Mouse (Mus musculus) ES-E14 (cell line): ENCODE results near the gene Rptor. TPM values are rescaled to one million over a fixed set of nuclear protein-coding genes. Genes with fewer than 3 reads are reported as not detected.

ENCODE experiments used
- DNase-seq: peaks from one replicate; pipeline ENCODE4 v3.0.0-alpha.2; 2013; ENCODE audit warnings: low read depth, low spot score
- H3K27ac ChIP-seq: 2 replicates; pipeline ENCODE4 v1.5.1; 2012; ENCODE audit warnings: low read depth, mild to moderate bottlenecking, low read length, moderate library complexity, mixed read lengths; ENCODE audit not compliant: poor library complexity, insufficient read depth, severe bottlenecking
- H3K36me3 ChIP-seq: 2 replicates; pipeline ENCODE4 v1.6.1; 2012; ENCODE audit warnings: mild to moderate bottlenecking, low read length, moderate library complexity, mixed read lengths; ENCODE audit not compliant: control insufficient read depth, poor library complexity, insufficient read depth, severe bottlenecking
- H3K4me1 ChIP-seq, 2 experiments: fragments of 150-350 bp in 1 of 2; sonication (generic) in 1 of 2; 2 replicates each; pipeline ENCODE4 v1.6.1; 2012; ENCODE audit warnings: low read length in 2 of 2, mild to moderate bottlenecking in 1 of 2, mixed read lengths in 1 of 2; ENCODE audit not compliant: control insufficient read depth in 2 of 2, insufficient read depth in 2 of 2, poor library complexity in 1 of 2
- H3K4me3 ChIP-seq, 2 experiments: fragments of 150-350 bp in 1 of 2; sonication (generic) in 1 of 2; 2 replicates each; pipeline ENCODE4 v1.5.1; 2012; ENCODE audit warnings: low read length in 2 of 2, low read depth in 1 of 2, mild to moderate bottlenecking in 1 of 2, mixed read lengths in 1 of 2; ENCODE audit not compliant: insufficient read depth in 1 of 2, poor library complexity in 1 of 2, severe bottlenecking in 1 of 2
- H3K9ac ChIP-seq: 2 replicates; pipeline ENCODE4 v1.6.1; 2012; ENCODE audit warnings: low read depth, mild to moderate bottlenecking, low read length, mixed read lengths; ENCODE audit not compliant: poor library complexity, insufficient read depth, severe bottlenecking
- H3K9me3 ChIP-seq: fragments of 150-350 bp; sonication (generic); 2 replicates; pipeline ENCODE4 v1.6.1; 2012; ENCODE audit warnings: low read depth, mild to moderate bottlenecking, low read length; ENCODE audit not compliant: control insufficient read depth, insufficient read depth
- CHD2 ChIP-seq: IDR thresholded peaks from 2 replicates; pipeline ENCODE4 v1.6.1; 2014; ENCODE audit warnings: mild to moderate bottlenecking, low read depth, low read length, inconsistent platforms
- HCFC1 ChIP-seq: IDR thresholded peaks from 2 replicates; pipeline ENCODE4 v1.6.1; 2012; ENCODE audit warnings: low read length, inconsistent platforms, borderline replicate concordance; ENCODE audit not compliant: insufficient read depth
- MAFK ChIP-seq: IDR thresholded peaks from 2 replicates; pipeline ENCODE4 v1.6.1; 2014; ENCODE audit warnings: mild to moderate bottlenecking, low read depth, low read length, inconsistent platforms; ENCODE audit not compliant: insufficient read depth
- ZC3H11A ChIP-seq: IDR thresholded peaks from 2 replicates; pipeline ENCODE4 v1.6.1; 2012; ENCODE audit warnings: low read depth, mild to moderate bottlenecking, inconsistent platforms, low read length, borderline replicate concordance
- ZNF384 ChIP-seq: IDR thresholded peaks from 2 replicates; pipeline ENCODE4 v1.6.1; 2012; ENCODE audit warnings: low read depth, low read length, inconsistent platforms
- in situ Hi-C, 2 experiments: fragments of 600-800 bp; cut with MboI; formaldehyde crosslinking; loops; one replicate each; pipeline ENCODE4 v1.15.1; 2025; ENCODE audit warnings: low sequenced_read_pairs in 2 of 2, inconsistent platforms in 1 of 2; ENCODE audit not compliant: unreplicated experiment in 2 of 2
- total RNA-seq: library from RNA; depleted of rRNA; stranded (reverse); fragments of 300-350 nt; gene quantifications from 2 replicates; pipeline ENCODE4 v1.2.3, GENCODE M21; 2012

Gene Rptor
- total RNA-seq, 1 experiment: 59.7 TPM

DNA sequence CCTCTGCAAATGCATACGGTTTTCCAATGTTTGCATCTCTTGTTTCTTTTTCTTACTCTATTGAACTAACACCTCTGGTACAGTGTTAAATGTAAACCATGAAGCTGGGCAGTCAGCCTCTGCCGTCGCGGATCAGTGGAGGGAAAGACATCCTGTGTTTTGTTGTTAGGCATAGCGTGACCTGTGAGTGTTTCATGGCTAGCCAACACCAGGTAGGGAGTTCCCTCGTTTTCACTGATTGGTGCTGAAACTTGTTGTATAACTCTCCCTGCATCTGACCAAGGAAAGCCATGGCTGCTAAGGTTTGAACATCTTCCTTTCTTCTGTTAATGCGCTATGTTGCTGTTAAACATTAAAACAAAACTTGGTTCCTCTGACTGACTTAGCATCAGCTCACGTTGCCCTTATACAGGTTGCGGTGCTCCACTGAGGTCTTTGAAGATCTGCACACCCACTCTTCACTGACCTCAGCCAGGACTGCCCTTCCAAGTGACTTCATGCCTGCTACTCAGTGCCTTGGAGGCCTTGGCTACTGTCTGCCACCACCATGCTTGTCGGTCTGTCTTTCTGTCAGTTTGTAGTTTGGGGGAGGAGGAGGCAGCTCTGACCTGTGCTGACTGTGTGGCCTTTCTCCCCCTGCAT is 189.3 kb downstream of the Rptor start:
- H3K27ac ChIP-seq: no peak overlapping the region
- in situ Hi-C loops: no loop called here
- H3K36me3 ChIP-seq: peaks cover 7% of the 10 kb centered on the region; the same call in 1 of the 2 replicates
- TF ChIP-seq ZC3H11A: no peak
- no peak for TF ChIP-seq HCFC1
- no peak for TF ChIP-seq ZNF384
- no peak for TF ChIP-seq MAFK
- peaks cover 0 to 18% of the 10 kb centered on the region in 2 experiments; a peak in 1 of 4 replicates for H3K4me1 ChIP-seq
- peak overlapping the region; percentile 8; the same call in 1 of the 2 replicates for H3K9ac ChIP-seq
- H3K4me3 ChIP-seq: no peak overlapping the region
- no peak for DNase-seq
- H3K9me3 ChIP-seq: no peaks in the 10 kb centered on the region

DNA sequence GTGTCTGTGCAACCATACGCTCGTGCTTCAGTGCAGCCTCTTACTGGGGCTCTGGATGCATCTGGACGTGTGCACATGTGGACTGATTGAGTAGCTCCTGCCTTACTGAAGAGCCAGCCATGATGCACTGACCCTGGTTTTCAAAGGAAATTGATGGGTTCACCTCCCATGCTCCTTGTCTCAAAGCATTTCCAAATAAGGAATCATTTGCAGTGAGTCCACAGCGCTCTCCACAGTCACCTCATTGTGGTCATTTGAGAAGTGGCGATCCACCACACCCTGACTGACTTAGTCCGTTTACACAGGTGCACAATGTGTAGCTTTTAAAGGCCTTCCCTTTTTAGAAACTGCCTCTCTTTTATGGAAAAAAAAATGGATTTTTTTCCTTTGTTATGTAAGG is 190.7 kb downstream of the Rptor start:
- Histone ChIP-seq H3K9ac (no peak overlapping the region), H3K36me3 (peaks cover 7% of the 10 kb centered on the region; the same call in 1 of the 2 replicates), H3K27ac (no peak overlapping the region), H3K9me3 (no peaks in the 10 kb centered on the region), H3K4me1 (peaks cover 0 to 18% of the 10 kb centered on the region in 2 experiments; a peak in 1 of 4 replicates), H3K4me3 (no peak overlapping the region)
- in situ Hi-C loops: no loop called here
- TF ChIP-seq ZC3H11A (no peak), ZNF384 (no peak), HCFC1 (no peak), CHD2 (no peak), MAFK (no peak)
- DNase-seq: no peak

GRCm38 (mm10) chr11:119794020-119794419 is 191.3 kb downstream of the Rptor start:
- Histone ChIP-seq H3K27ac (no peak overlapping the region), H3K4me3 (no peak overlapping the region), H3K36me3 (peaks cover 11% of the 10 kb centered on the region; the same call in 1 of the 2 replicates), H3K4me1 (peaks cover 0 to 18% of the 10 kb centered on the region in 2 experiments; a peak in 1 of 4 replicates), H3K9ac (no peak overlapping the region), H3K9me3 (no peaks in the 10 kb centered on the region)
- no peak for DNase-seq
- TF ChIP-seq MAFK (no peak), HCFC1 (no peak), ZNF384 (no peak), CHD2 (no peak), ZC3H11A (no peak)
- in situ Hi-C loops: no loop called here

DNA sequence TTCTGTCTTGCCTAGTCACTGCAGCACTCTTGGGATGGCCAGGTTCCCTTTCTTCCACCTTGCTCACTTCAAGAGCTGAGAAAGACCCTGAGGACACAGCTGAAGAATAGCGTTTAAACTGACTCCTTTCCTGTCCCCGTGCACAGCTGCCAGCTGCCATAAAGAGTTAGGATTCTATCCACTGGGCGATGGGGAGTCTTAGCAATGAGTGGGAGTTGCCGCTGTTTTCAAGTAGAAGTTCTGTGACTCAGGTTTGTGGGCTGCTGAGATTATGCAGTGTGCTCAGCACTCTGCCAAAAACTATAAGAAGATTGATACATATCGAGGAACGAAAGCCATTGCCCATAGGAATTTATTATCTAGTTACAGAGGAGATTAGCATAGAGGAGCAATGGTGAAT is 192.0 kb downstream of the Rptor start:
- in situ Hi-C loops: no loop called here
- H3K27ac ChIP-seq: no peak overlapping the region
- no peak overlapping the region for H3K4me3 ChIP-seq
- peaks cover 11% of the 10 kb centered on the region; the same call in 1 of the 2 replicates for H3K36me3 ChIP-seq
- no peaks in the 10 kb centered on the region for H3K9me3 ChIP-seq
- no peak for TF ChIP-seq ZC3H11A
- no peak for TF ChIP-seq ZNF384
- TF ChIP-seq MAFK: no peak
- no peak for TF ChIP-seq HCFC1
- no peak for TF ChIP-seq CHD2
- no peak overlapping the region for H3K9ac ChIP-seq
- H3K4me1 ChIP-seq: peaks cover 0 to 13% of the 10 kb centered on the region in 2 experiments; a peak in 1 of 4 replicates
- no peak for DNase-seq
